Mouse (Mus musculus): ENCODE measurements around the gene B4galnt3. TPM values are rescaled to one million over a fixed set of nuclear protein-coding genes. Genes with fewer than 3 reads are reported as not detected.

The B4galnt3 gene
- polyA plus RNA-seq, 1 experiment, result 15.8 TPM

DNA sequence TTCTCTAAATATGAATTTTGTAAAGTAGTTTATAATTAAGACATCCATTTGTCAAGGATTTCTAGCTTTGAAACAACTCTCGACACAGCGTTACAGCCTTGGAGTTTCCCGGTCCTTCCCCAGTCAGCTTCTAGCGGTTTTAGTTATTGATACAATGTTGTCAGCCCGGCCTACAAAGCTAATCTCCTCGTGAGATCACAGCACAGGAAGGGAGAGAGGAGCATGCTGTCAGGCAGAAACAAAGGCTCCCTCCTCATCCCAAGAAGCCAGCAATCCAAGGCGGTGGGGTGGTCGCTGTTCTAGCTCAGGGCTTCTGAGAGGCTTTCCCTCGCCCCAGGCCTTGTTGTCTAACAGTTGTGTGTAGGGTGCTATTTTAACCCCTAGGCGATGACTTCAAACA lies 100.1 kb downstream of the B4galnt3 start:
- 77% methylated on average over 10 of the region's 10 CpGs for WGBS
- no peaks in the 10 kb centered on the region for H3K36me3 ChIP-seq (ENCODE audit: control insufficient read depth, insufficient read depth, low read length)
- H3K4me3 ChIP-seq (ENCODE audit: low read depth, low read length), result no peak overlapping the region
- no peak for TF ChIP-seq POLR2A (IDR thresholded peaks at IDR 0.05; ENCODE audit: low read depth, low read length)
- no peak for TF ChIP-seq CTCF (IDR thresholded peaks at IDR 0.05; ENCODE audit: extremely low read depth, insufficient read length, insufficient replicate concordance, low read depth, low read length)
- H3K27ac ChIP-seq (ENCODE audit: insufficient read depth, low read depth, low read length), result no peak overlapping the region
- peaks cover 11% of the 10 kb centered on the region for H3K4me1 ChIP-seq (ENCODE audit: control insufficient read depth, insufficient read depth, insufficient read length, low read length)
- no peaks in the 10 kb centered on the region for H3K27me3 ChIP-seq (ENCODE audit: control insufficient read depth, insufficient read depth, low read length)

DNA sequence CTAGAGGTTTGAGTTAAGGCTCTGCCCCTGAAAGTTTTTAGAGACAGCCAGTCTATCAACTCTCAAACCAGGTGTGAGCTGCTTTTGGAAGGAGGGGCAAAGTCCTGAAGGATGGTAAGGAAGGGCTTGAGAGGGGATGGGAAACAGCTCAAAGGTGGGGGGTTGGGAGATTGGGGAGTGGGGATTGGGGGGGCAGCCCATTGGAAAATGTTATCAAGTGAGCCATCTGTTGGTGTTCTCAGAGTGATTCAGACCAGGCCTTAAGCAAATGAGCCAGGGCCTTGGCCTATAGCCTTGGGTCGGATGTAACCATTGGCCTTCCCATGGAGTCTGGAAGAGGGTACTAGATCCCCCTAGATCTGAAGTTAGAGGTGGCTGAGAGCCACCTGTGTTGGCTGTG lies 100.6 kb downstream of the B4galnt3 start:
- peaks cover 14% of the 10 kb centered on the region for H3K4me1 ChIP-seq (ENCODE audit: control insufficient read depth, insufficient read depth, insufficient read length, low read length)
- WGBS, result 76% methylated on average over 1 of the region's 1 CpGs
- no peak overlapping the region for H3K27ac ChIP-seq (ENCODE audit: insufficient read depth, low read depth, low read length)
- TF ChIP-seq CTCF (IDR thresholded peaks at IDR 0.05; ENCODE audit: extremely low read depth, insufficient read length, insufficient replicate concordance, low read depth, low read length) (no peak), POLR2A (IDR thresholded peaks at IDR 0.05; ENCODE audit: low read depth, low read length) (no peak)
- H3K4me3 ChIP-seq (ENCODE audit: low read depth, low read length), result no peak overlapping the region
- H3K36me3 ChIP-seq (ENCODE audit: control insufficient read depth, insufficient read depth, low read length), result no peaks in the 10 kb centered on the region
- no peaks in the 10 kb centered on the region for H3K27me3 ChIP-seq (ENCODE audit: control insufficient read depth, insufficient read depth, low read length)

GRCm38 (mm10) chr6:120193174-120193573 lies 101.2 kb downstream of the B4galnt3 start:
- no peak overlapping the region for H3K27ac ChIP-seq (ENCODE audit: insufficient read depth, low read depth, low read length)

DNA sequence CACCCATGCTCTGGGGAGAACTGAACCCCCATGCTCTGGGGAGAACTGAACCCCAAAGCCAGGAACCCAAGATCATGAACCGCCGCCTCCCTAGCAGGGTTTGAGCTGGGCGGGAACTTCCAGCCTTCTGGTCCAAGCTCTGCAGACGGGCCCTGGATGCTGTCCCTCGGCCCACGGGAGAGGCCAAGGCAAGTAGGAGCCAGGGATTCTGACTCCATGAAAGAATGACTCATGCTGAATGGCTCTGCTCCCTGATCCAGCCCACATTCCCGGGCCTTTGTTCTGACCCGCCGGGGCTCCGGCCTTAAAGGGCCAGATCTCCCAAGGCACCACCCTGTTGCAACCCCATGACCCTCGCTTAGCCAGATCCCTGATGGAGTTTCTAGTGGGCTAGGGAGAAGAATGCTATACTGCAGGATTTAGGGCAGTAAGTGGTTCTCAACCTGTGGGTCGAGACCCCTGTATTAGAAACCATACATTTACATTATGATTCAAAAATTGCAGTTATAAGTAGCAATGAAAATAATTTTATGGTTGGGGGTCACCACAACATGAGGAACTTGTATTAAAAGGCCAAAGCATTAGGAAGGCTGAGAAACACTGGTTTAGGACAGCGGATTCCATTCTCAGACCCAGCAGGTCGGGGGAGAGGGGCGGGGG lies 102.0 kb downstream of the B4galnt3 start:
- no peak overlapping the region for H3K4me3 ChIP-seq (ENCODE audit: low read depth, low read length)
- H3K4me1 ChIP-seq (ENCODE audit: control insufficient read depth, insufficient read depth, insufficient read length, low read length), result peaks cover 18% of the 10 kb centered on the region
- no peaks in the 10 kb centered on the region for H3K36me3 ChIP-seq (ENCODE audit: control insufficient read depth, insufficient read depth, low read length)
- H3K27me3 ChIP-seq (ENCODE audit: control insufficient read depth, insufficient read depth, low read length), result no peaks in the 10 kb centered on the region
- 25% methylated on average over 14 of the region's 15 CpGs for WGBS
- TF ChIP-seq POLR2A (IDR thresholded peaks at IDR 0.05; ENCODE audit: low read depth, low read length), result no peak
- TF ChIP-seq CTCF (IDR thresholded peaks at IDR 0.05; ENCODE audit: extremely low read depth, insufficient read length, insufficient replicate concordance, low read depth, low read length), result no peak
- no peak overlapping the region for H3K27ac ChIP-seq (ENCODE audit: insufficient read depth, low read depth, low read length)

More at GRCm38 (mm10) chr6:120193174-120193573, 101.2 kb downstream of the B4galnt3 start:
- WGBS, result 6% methylated on average over 5 of the region's 5 CpGs
- peaks cover 18% of the 10 kb centered on the region for H3K4me1 ChIP-seq (ENCODE audit: control insufficient read depth, insufficient read depth, insufficient read length, low read length)
- no peak for TF ChIP-seq POLR2A (IDR thresholded peaks at IDR 0.05; ENCODE audit: low read depth, low read length)
- peak; percentile 95 for TF ChIP-seq CTCF (IDR thresholded peaks at IDR 0.05; ENCODE audit: extremely low read depth, insufficient read length, insufficient replicate concordance, low read depth, low read length)
- H3K4me3 ChIP-seq (ENCODE audit: low read depth, low read length), result no peak overlapping the region
- no peaks in the 10 kb centered on the region for H3K27me3 ChIP-seq (ENCODE audit: control insufficient read depth, insufficient read depth, low read length)
- H3K36me3 ChIP-seq (ENCODE audit: control insufficient read depth, insufficient read depth, low read length), result no peaks in the 10 kb centered on the region

DNA sequence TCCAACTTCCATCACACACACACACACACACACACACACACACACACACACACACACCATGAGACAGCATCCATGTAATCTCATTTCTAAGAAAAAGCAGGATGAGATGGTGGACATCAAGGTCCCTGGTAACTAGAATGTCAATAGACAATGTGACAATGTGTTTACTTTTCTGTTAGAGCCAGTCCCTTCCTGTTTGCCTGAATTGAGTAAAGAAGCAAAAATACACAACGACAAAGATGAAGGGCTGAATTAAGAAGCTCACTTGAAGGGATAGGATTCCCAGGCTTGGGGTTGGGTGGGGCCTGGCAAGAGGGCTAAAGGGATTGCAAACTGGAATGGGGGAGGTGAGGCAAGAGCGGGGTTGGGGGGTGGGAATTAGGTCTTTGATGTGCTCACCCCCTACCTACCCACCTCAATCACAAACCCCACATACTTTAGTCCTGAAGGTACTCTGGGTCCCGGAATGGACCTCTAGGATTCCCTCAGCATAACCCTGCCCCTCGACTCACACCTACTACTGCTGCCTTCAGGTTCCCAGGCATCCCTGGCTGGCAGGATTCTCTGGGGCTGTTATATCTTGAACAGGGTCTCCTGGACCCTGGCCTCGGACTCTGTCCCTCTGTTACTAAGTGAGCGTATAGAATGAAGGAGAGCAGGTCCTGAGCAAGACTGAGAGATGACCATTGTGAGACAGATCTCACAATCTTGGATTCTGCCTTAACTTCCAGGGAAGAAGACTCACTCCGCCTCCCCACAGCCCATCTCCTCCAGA lies 102.8 kb downstream of the B4galnt3 start:
- Histone ChIP-seq H3K4me3 (ENCODE audit: low read depth, low read length) (no peak overlapping the region), H3K36me3 (ENCODE audit: control insufficient read depth, insufficient read depth, low read length) (no peaks in the 10 kb centered on the region), H3K4me1 (ENCODE audit: control insufficient read depth, insufficient read depth, insufficient read length, low read length) (peaks cover 18% of the 10 kb centered on the region), H3K27ac (ENCODE audit: insufficient read depth, low read depth, low read length) (no peak overlapping the region), H3K27me3 (ENCODE audit: control insufficient read depth, insufficient read depth, low read length) (no peaks in the 10 kb centered on the region)
- 80% methylated on average over 7 of the region's 7 CpGs for WGBS
- TF ChIP-seq CTCF (IDR thresholded peaks at IDR 0.05; ENCODE audit: extremely low read depth, insufficient read length, insufficient replicate concordance, low read depth, low read length), result no peak
- no peak for TF ChIP-seq POLR2A (IDR thresholded peaks at IDR 0.05; ENCODE audit: low read depth, low read length)

DNA sequence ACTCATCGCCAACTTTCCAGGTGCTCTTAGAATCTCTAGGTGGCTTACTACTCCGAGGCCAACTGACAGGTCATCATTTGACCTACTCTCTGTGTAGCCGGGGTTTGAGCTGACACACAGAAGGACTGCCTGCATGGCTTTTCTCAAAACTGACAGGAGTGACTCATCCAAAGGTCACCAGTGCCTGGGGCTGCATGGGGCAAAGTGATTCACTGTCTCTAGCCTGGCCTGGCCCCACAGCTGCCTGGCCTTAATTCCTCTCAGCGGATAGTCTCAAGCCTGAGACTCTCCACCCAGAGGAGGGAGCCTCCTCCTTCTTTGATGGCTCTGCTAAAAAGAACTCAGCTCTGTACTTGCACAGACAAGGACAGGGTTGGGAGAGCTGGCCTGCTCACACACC lies 103.4 kb downstream of the B4galnt3 start:
- 73% methylated on average over 4 of the region's 4 CpGs for WGBS
- TF ChIP-seq CTCF (IDR thresholded peaks at IDR 0.05; ENCODE audit: extremely low read depth, insufficient read length, insufficient replicate concordance, low read depth, low read length) (no peak), POLR2A (IDR thresholded peaks at IDR 0.05; ENCODE audit: low read depth, low read length) (no peak)
- H3K27ac ChIP-seq (ENCODE audit: insufficient read depth, low read depth, low read length), result no peak overlapping the region

GRCm38 (mm10) chr6:120190365-120190764 lies 104.0 kb downstream of the B4galnt3 start:
- Histone ChIP-seq H3K27ac (ENCODE audit: insufficient read depth, low read depth, low read length) (no peak overlapping the region), H3K36me3 (ENCODE audit: control insufficient read depth, insufficient read depth, low read length) (no peaks in the 10 kb centered on the region), H3K4me3 (ENCODE audit: low read depth, low read length) (no peak overlapping the region), H3K4me1 (ENCODE audit: control insufficient read depth, insufficient read depth, insufficient read length, low read length) (peaks cover 18% of the 10 kb centered on the region), H3K27me3 (ENCODE audit: control insufficient read depth, insufficient read depth, low read length) (no peaks in the 10 kb centered on the region)
- WGBS, result 87% methylated on average over 4 of the region's 4 CpGs
- TF ChIP-seq POLR2A (IDR thresholded peaks at IDR 0.05; ENCODE audit: low read depth, low read length) (no peak), CTCF (IDR thresholded peaks at IDR 0.05; ENCODE audit: extremely low read depth, insufficient read length, insufficient replicate concordance, low read depth, low read length) (no peak)

More for the DNA sequence above, 103.4 kb downstream of the B4galnt3 start:
- Histone ChIP-seq H3K36me3 (ENCODE audit: control insufficient read depth, insufficient read depth, low read length) (no peaks in the 10 kb centered on the region), H3K27me3 (ENCODE audit: control insufficient read depth, insufficient read depth, low read length) (no peaks in the 10 kb centered on the region), H3K4me3 (ENCODE audit: low read depth, low read length) (no peak overlapping the region), H3K4me1 (ENCODE audit: control insufficient read depth, insufficient read depth, insufficient read length, low read length) (peaks cover 18% of the 10 kb centered on the region)

Data from small intestine, adult 2 months (tissue).